Mouse (Mus musculus) right cerebral cortex, postnatal 25 days (tissue): ENCODE results near the gene Lypd4.
"Not testable (repeated sequence)": the region's sequence is repeated elsewhere in the genome, so short reads cannot be mapped to it uniquely, and the experiment has no call there.

Source experiments
- DNase-seq: peaks from one replicate; pipeline ENCODE4 v3.0.0; 2022

Lypd4 gene

DNA sequence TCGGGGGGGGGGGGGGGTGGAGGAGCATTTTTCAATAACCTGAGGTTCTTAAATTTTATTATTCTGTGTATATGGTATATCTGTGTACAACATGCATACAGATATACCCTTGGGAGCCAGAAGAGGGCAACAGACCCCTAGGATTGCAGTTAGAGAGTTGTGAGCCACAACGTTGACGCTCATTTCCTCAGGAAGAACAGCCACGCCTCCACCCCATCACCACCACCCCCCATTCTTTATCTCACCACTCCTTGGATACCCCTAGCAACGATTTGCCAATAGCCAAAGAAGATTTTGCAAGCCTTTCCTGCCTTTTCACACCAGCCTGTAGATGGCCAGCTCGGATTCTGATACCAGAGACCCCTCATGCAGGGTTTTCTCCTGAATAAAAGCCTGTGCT, 24.0 kb downstream of the Lypd4 start:
- DNase-seq, result no peak

DNA sequence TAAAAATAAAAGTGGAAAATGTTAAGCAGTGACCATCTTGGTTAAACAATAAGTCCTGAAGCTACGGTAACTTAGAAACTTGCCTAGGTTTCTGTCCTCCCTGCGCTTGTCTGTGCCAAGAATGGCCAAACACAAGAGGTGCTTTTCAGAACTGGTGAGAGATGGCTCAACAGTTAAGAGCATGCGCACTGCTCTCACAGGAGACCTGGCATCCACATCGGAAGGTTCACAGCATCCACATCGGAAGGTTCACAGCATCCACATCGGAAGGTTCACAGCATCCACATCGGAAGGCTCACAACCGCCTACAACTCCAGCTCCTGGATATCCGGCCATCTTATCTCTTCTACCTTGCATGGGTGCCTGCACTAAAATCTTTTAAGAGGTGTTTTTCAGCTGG, 24.6 kb downstream of the Lypd4 start:
- DNase-seq, result no peak

DNA sequence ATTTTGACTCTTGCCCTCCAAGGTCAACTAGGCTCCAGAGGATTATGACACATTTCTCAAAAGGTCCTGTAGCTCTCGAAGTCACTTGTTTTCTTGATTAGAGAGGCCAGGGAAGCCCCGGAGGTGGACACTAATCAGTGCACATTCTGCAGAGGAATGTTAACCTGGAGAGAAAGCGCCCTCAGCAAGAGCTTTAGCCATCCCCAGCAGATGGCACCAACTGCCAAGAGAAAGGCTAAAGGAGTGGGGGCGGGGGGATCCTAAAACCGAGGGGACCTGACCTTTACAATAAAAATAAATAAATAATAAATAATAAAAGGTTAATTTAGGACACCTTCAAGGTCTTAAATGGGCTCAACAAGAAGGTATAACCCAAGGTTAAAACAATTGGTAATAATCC, 25.6 kb downstream of the Lypd4 start:
- no peak for DNase-seq

DNA sequence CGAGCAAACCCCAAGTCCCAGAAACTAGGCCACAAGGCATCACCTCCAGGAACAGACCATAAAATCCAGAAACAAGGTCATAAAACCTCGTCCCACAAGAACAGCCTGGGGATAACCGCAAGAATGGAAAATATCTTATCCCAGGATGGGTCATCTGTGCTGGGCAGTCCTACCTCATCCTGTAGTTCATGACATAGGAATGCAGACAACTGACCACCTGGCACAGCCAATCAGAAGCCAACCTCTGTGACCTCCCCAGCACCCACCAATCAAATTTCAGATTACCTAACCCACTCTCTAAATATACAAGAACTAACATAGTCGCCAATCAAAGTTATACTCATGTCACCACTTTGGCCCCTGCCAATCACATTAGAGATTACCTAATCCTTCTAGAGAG, 28.7 kb downstream of the Lypd4 start:
- no peak for DNase-seq

- no peak for DNase-seq
These were observed 29.4 kb downstream of the Lypd4 start for GRCm38 (mm10) chr7:24840331-24840730.

DNA sequence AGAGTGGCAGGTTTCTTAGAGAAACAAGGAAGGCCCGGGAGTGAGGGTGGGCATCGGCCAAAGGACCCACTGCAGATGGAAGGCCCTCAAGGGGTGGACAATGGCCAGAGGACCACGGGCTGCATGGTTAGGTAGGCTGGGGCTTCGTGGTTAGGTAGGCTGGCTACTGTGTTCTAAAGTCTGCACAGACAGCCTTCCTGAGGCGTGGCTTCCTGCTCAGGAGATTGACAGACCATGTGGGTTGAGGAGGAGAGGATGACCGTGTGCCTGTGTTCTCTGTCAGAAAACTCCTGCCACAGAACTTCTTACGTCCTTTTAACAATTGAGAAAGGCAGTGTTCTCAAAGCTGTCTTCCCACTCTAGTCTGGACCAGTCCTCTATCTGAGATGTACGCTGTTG, 30.3 kb downstream of the Lypd4 start:
- DNase-seq, result no peak

DNA sequence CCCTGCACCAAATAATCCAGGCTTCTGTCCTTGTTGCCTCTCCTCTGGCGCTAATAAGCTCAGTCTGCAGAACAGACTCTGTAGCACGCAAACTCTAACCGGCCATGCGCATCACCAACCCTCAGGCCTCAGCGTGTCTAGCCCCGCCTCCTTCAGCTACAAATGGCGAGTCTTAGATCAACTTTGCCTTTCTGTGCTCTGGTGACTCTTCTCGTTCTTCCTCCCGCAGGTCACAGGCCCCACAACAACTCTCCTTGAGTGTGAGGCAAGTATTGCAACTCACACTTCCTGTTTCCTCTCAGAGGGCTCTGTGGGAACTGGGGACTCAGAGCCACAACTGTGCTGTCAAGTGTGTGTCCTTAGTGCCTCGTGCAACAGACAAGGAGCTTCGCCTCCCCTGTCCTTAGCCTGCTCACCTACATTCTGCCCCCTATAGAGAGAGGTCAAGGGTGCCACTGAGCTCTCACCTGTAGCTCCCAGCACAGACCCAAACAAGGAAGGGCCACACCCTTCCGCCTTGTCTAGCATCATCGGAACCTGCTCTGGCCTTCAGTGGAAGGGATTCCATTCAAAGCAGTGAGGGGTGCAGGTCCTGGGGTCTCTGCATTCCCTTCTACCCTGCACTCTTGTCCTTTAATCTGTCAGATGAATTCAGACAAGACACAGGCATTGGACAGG, 30.9 kb downstream of the Lypd4 start:
- DNase-seq, result not testable (repeated sequence)

- DNase-seq, result no peak
These were observed 42.6 kb downstream of the Lypd4 start for GRCm38 (mm10) chr7:24827181-24827580.

GRCm38 (mm10) chr7:24824452-24824851, 45.3 kb downstream of the Lypd4 start:
- no peak for DNase-seq

DNA sequence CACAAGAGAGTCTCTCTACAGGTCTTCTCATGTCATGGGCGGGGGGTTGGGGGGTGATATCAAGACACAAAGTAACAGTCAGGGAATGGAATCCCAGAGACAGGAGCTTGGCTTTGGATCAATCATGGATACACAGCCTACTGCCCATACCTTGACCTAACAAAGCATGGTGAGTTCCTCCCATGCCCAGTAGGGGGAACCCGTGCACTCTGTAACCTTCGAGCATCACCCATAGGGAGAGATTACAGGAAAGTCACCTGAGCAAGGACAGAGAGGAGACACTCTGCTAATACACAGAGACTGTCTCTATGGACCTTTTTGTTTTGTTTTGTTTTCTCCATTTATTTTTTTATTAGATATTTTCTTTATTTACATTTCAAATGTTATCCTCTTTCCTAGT, 52.2 kb downstream of the Lypd4 start:
- peak; percentile 43 for DNase-seq
